Mouse (Mus musculus): ENCODE measurements around the gene Rnf152.

The Rnf152 gene

DNA sequence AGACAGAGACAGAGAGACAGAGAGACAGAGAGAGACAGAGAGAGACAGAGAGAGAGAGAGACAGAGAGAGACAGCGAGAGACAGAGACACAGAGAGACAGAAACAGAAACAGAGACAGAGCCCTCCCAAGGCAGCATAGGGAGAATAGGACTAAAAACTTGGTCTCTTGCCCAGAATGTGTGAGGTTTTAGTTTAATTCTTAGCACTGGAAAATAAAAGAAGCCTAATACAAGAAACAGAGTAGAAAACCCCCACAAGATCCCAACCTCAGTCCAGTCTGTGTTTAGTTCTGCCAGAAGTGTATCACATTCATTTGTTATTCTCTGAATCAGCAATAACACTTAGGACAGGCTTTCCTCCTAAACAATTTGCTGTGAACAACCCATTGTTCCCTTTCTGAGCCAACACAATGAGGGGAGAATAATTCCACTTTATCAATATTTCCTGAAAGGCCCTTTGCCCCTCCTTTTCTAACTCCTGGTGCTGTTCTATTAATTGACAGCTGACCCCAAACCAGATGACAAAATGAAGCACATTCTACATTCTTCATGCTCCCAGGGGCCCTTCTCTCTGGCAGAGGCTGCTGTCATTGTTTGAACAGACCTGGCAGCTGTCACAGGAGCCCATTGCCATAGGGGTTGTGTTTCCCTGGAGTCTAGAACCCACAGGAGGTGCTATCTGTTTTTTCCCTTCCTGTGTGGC is 44.5 kb downstream of the Rnf152 start:
- DNase-seq, result no peak

GRCm38 (mm10) chr1:105302164-105302563 is 54.3 kb downstream of the Rnf152 start:
- no peak for DNase-seq

DNA sequence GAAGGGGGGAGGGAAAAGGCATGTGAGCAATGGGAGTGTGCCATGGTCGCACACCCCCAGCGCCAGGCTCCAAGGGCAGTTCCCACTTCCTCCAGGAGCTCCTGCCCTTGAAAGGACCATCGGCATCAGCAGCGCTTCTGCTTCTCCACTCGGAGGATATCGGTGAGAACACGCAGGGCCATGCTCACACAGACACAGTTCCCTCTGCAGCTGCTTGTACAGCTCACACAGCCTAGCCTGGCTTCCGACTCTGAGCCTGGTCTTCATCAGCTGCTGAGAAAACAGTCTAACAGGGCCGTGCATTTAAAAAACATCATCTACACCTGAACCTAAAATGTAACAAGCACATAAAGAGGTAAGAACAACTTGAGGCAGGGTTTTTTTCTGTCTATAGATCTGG is 54.7 kb downstream of the Rnf152 start:
- no peak for DNase-seq

DNA sequence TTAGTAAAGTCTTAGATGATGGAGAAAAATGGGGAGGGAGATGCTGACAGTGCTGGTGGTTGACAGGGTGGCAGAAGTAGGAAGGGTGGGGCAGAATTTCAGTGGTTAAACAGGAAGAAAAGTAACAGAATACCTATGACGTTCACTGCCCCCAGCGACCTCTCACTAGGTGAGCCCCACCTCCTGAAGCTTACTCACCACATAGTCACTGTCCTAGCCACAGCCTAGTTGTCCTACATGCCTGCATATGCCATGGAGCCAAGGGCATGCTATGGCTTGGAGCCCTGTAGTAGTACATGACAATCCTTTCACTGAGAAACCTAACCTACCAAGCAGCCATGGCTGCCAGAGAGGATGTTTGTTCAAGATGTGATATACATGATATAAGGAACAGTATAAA is 64.7 kb downstream of the Rnf152 start:
- DNase-seq, result no peak

DNA sequence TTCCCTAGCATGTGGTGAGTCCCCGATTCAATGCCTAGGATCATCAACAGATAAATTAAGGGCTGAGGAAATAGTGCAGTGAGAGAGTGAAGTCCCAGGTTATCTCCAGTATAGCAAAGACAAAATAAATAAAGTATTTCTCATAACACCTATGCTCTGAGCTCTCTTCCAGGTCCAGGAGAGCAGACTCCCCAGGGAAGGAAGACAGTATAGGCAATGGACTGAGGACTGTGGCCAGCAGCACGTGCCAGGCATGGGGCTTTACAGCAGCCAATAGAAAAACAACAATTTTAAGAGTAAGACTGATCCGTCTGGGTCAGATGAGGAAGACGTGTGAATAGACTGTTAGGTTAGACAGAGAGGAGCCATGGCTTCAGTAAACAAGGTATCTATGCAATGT is 69.0 kb downstream of the Rnf152 start:
- DNase-seq, result no peak

DNA sequence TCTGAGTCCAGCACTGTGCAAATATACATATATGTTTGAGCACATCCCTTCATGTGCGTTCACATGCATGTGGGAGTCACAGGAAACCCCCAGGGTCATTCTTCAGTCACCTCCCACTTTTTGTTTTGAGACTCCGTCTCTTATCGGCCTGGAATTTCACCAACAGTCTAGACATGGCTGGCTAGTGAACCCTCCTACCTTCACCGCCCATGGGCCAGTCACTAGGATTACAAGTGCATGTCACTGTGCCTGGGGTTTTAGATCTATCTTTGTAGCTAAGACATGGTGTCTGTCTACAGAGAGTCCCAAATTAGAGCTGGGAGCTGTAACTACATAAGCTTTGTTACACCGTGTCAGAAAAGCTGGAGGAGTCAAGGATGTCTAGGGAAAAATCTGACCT is 69.6 kb downstream of the Rnf152 start:
- no peak for DNase-seq

DNA sequence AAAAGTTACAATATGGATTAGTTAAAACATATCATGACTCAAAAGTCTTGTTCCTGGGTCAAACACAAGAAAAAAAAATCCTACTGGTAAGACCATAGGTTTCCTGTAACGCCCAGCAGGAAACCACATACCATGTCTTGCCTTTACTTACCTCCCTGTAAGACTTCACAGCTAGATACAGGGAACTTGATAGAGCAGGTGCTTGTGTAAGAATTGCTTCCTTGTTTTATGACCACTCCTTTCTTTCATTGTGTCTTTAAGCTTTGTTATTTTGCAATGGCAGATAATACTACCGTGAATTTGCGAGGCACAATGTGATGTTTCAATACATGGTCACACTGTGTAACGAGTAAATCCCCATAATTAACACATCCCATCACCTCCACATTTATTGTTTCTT is 71.5 kb downstream of the Rnf152 start:
- no peak for DNase-seq

GRCm38 (mm10) chr1:105284116-105284515 is 72.4 kb downstream of the Rnf152 start:
- DNase-seq, result no peak

GRCm38 (mm10) chr1:105281277-105281676 is 75.2 kb downstream of the Rnf152 start:
- DNase-seq, result no peak

- no peak for DNase-seq
These were observed 76.3 kb downstream of the Rnf152 start for GRCm38 (mm10) chr1:105280160-105280559.

- DNase-seq, result no peak
These were observed 81.9 kb downstream of the Rnf152 start for GRCm38 (mm10) chr1:105274500-105275194.

DNA sequence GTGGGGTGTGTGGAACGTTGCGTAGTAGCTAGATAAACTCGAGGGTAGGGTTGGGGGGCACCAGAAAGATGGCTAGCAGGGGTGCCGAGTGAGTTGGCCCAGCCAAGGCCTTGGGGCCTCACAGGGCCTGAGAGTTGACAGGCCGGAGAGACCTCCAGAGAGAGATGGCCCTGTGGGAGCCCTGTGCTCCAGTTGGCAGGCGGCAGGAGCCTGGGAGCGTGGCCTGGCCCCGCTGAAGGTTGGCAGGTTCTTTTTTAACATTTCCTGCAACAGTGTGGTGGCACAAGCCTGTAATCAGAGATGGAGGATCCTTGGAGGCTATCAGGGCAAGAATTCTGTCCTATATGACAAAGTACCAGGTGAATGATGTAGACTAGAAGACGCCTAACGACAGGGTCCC is 85.4 kb downstream of the Rnf152 start:
- DNase-seq, result no peak

DNA sequence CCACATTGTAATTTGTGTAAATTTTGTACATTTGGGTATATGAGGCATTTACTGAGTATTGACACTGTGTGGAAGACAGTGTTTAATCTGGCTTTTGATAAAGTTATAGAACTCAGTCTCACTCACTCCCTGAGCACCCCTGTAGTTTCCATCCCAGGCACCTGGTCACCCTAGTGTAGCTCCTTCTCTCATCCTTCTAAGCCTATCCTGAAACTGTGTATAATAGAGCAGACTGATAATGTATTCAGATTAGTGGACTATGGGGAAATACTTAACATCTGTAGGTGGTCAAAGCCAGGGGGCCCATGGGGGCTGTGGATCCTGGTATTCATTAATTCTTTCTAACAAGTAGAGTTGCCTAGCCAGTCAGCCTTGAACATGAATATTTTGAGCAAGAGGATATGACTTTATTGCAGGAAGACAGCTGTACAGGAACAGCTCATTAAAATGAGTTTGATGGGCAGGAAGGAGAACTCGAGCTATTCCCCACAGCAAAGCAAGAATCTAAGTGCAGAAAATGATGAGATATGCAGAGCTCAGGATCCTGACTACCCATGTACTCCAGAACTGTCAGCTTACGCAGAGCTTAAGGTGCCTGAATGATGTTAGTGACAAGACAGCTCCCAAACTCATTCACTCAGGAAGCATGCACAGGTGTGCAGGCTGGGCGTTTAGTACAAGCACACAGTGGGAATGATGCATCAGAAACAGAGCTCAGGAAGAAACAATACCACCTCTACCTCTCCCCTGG is 93.1 kb downstream of the Rnf152 start:
- no peak for DNase-seq

- no peak for DNase-seq
These were observed 96.3 kb downstream of the Rnf152 start for GRCm38 (mm10) chr1:105260200-105260599.

DNA sequence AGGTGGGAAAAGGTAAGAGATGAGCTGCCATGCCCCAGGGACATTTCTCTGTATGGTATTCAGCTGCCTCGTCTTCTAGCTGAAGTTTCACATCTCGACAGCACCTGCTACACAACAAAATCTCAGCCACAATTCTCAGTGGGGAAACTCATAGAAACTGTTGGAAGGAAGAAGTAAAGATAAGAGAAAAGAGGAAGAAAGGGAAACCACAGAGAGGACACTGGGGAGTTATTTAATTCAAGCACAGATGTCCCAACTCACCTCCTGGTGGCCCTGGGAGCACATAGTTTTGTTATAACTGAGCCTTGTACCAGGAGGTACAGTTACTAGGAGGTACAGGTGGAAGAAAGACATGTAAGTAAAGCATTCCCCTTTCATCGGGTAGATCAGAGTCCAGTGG is 99.3 kb downstream of the Rnf152 start:
- DNase-seq, result no peak

- no peak for DNase-seq
These were observed 107.3 kb downstream of the Rnf152 start for GRCm38 (mm10) chr1:105249190-105249589.

DNA sequence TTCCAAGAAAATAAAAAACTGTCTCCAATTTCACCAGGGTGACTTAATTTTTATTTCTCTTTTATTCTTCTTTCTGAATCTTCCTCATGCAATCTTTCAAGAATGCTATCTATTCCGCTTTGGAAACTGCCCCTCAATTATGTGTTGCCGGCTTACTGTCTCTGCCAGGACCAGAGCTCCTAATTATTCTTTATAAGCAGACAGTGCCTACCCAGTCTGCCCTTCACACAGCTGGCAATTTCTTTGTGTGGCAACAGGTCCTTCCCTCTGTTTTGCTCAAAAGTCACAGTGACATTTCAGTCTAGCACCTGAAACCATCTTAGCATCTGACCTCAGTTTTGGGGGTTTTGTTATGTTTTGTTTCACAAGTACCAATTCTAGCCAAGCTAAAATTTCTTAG is 109.9 kb downstream of the Rnf152 start:
- DNase-seq, result no peak

DNA sequence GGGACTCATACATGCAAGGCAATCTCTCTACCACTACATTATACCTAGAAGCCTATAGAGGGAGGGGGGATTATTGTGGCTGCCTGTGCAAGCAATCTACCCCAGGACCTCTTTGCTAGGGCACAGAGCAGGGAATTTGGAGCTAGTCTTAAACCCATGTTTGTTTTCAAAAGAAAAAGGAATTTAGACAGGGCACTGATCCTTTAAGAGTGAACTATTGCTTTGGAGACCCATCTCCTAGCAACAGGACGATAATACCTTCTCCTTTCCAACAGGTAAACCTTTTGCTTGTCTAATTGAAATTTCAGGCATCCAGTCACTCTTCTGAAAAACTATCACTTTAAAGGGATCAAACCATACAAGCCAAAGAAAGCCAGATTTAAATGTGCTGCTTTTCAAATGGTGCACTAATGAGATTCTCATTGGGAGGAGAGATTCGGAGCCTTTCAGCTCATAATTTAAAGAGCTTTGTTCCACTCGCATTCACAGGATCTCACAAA is 110.4 kb downstream of the Rnf152 start:
- DNase-seq, result no peak

- DNase-seq, result no peak
These were observed 113.0 kb downstream of the Rnf152 start for GRCm38 (mm10) chr1:105243359-105244142.

DNA sequence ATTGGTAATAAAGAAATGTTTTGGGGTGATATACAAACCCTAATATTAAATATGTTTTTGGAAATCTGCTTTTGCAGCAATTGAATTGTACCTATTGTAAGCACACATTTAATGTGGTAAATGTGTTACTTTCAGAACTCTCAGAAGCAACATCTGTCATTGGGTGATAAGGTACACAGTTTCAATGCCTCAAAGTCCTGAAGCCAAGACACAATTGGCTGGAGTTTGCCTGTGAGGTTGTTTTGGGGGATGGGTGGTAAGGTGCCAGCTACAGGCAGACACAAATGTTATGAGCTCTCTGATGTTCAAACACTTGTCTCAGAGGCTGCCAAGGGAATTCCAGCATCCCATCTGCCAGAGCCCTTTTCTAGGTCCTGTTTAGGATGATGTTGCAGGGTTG is 116.3 kb downstream of the Rnf152 start:
- DNase-seq, result no peak
